Mouse (Mus musculus) lung, embryonic 16.5 days (tissue): ENCODE results near the gene Gjc1. TPM values are rescaled to one million over a fixed set of nuclear protein-coding genes. Genes with fewer than 3 reads are reported as not detected.

ENCODE experiments used
- ATAC-seq: fragments of 200-750 bp; cut with Nextera tagmentation; 2 replicates; pipeline ENCODE4 v1.8.0; 2017; ENCODE audit warnings: low read depth, mild to moderate bottlenecking, moderate library complexity
- H3K27ac ChIP-seq: fragments of 300-500 bp; sonication (generic); 2 replicates; pipeline ENCODE4 v1.5.1; 2014; ENCODE audit warnings: mild to moderate bottlenecking, control low read depth, low read length
- H3K27me3 ChIP-seq: fragments of 300-500 bp; sonication (generic); 2 replicates; pipeline ENCODE4 v1.6.1; 2014; ENCODE audit warnings: low read depth, low read length, mixed read lengths; ENCODE audit not compliant: control insufficient read depth, insufficient read depth
- H3K36me3 ChIP-seq: fragments of 300-500 bp; sonication (generic); 2 replicates; pipeline ENCODE4 v1.6.1; 2014; ENCODE audit warnings: low read length; ENCODE audit not compliant: control insufficient read depth, insufficient read depth
- H3K4me1 ChIP-seq: fragments of 300-500 bp; sonication (generic); replicated peaks from 2 replicates; pipeline ENCODE4 v1.6.1; 2014; ENCODE audit warnings: low read length, mixed read lengths; ENCODE audit not compliant: control insufficient read depth, insufficient read depth
- H3K4me2 ChIP-seq: fragments of 300-500 bp; sonication (generic); 2 replicates; pipeline ENCODE4 v1.6.1; 2014; ENCODE audit warnings: low read depth, low read length, control low read depth
- H3K4me3 ChIP-seq: fragments of 300-500 bp; sonication (generic); 2 replicates; pipeline ENCODE4 v1.5.1; 2014; ENCODE audit warnings: mild to moderate bottlenecking, low read length, control low read depth
- H3K9ac ChIP-seq: fragments of 300-500 bp; sonication (generic); 2 replicates; pipeline ENCODE4 v1.6.1; 2014; ENCODE audit warnings: low read length, control low read depth
- H3K9me3 ChIP-seq: fragments of 300-500 bp; sonication (generic); 2 replicates; pipeline ENCODE4 v1.6.1; 2016; ENCODE audit warnings: low read length; ENCODE audit not compliant: control insufficient read depth
- WGBS: fragments of 180-500 bp; shearing (Covaris S2); extraction: QIAGEN DNeasy Blood & Tissue Kit; methylation state at CpG from one replicate; pipeline ENCODE4 v1.1.7; 2014; 5-methylcytosine and 5-hydroxymethylcytosine counted together
- polyA plus RNA-seq: library from polyadenylated mRNA; unstranded; fragments of >200 nt; fragmentation: Nextera tagmentation; extraction: Ambion mirVana; gene quantifications from 2 replicates; pipeline ENCODE4 v1.2.1, GENCODE M21; 2015

Gjc1 gene
- polyA plus RNA-seq, 1 experiment from 2014 or later = 65.7 TPM

GRCm38 (mm10) chr11:102821231-102821630 lies 1.7 kb upstream of the Gjc1 start:
- H3K27ac ChIP-seq = no peak overlapping the region
- no peak overlapping the region for H3K9ac ChIP-seq
- H3K36me3 ChIP-seq = no peaks in the 10 kb centered on the region
- peaks cover 18% of the 10 kb centered on the region for H3K4me1 ChIP-seq
- no peaks in the 10 kb centered on the region for H3K9me3 ChIP-seq
- WGBS = 37% methylated on average over 6 of the region's 6 CpGs
- H3K4me2 ChIP-seq = no peak overlapping the region
- H3K4me3 ChIP-seq = no peak overlapping the region
- no peak for ATAC-seq
- no peaks in the 10 kb centered on the region; the same call in 1 of the 2 replicates for H3K27me3 ChIP-seq

- H3K4me2 ChIP-seq = no peak overlapping the region
- H3K4me1 ChIP-seq = peaks cover 21% of the 10 kb centered on the region
- no peak overlapping the region for H3K27ac ChIP-seq
- H3K9ac ChIP-seq = no peak overlapping the region
- no peak overlapping the region for H3K4me3 ChIP-seq
- H3K27me3 ChIP-seq = no peaks in the 10 kb centered on the region; the same call in 1 of the 2 replicates
- WGBS = 19% methylated on average over 3 of the region's 3 CpGs
- H3K9me3 ChIP-seq = no peaks in the 10 kb centered on the region
- no peaks in the 10 kb centered on the region for H3K36me3 ChIP-seq
- ATAC-seq = no peak
Measured at GRCm38 (mm10) chr11:102820432-102820831, 932 bp upstream of the Gjc1 start.

GRCm38 (mm10) chr11:102819783-102820385 lies 384 bp upstream of the Gjc1 start:
- peaks cover 22% of the 10 kb centered on the region for H3K4me1 ChIP-seq
- no peak for ATAC-seq
- H3K4me2 ChIP-seq = peak overlapping the region; percentile 95
- no peaks in the 10 kb centered on the region; the same call in 1 of the 2 replicates for H3K27me3 ChIP-seq
- 8% methylated on average over 14 of the region's 14 CpGs for WGBS
- H3K9me3 ChIP-seq = no peaks in the 10 kb centered on the region
- peak overlapping the region; percentile 98 for H3K27ac ChIP-seq
- H3K9ac ChIP-seq = peak overlapping the region; percentile 98
- H3K4me3 ChIP-seq = peak overlapping the region; percentile 87
- H3K36me3 ChIP-seq = no peaks in the 10 kb centered on the region

- peak; percentile 64 for ATAC-seq
- Histone ChIP-seq H3K4me2 (peak overlapping the region; percentile 95), H3K9ac (peak overlapping the region; percentile 98), H3K4me1 (peaks cover 26% of the 10 kb centered on the region), H3K27ac (peak overlapping the region; percentile 98), H3K36me3 (no peaks in the 10 kb centered on the region), H3K27me3 (no peaks in the 10 kb centered on the region; the same call in 1 of the 2 replicates), H3K4me3 (peak overlapping the region; percentile 87), H3K9me3 (no peaks in the 10 kb centered on the region)
- under 1% methylated on average over 56 of the region's 92 CpGs for WGBS
Measured at GRCm38 (mm10) chr11:102818121-102819020, 1.1 kb downstream of the Gjc1 start.

- no peak overlapping the region for H3K4me2 ChIP-seq
- H3K9me3 ChIP-seq = no peaks in the 10 kb centered on the region
- H3K27ac ChIP-seq = no peak overlapping the region
- no peak overlapping the region for H3K9ac ChIP-seq
- peaks cover 4% of the 10 kb centered on the region; the same call in 1 of the 2 replicates for H3K36me3 ChIP-seq
- H3K27me3 ChIP-seq = no peaks in the 10 kb centered on the region
- no peak for ATAC-seq
- peaks cover 31% of the 10 kb centered on the region for H3K4me1 ChIP-seq
- no peak overlapping the region for H3K4me3 ChIP-seq
Measured at GRCm38 (mm10) chr11:102814881-102815280, 4.6 kb downstream of the Gjc1 start.

GRCm38 (mm10) chr11:102810721-102811485 lies 8.6 kb downstream of the Gjc1 start:
- H3K9me3 ChIP-seq = no peaks in the 10 kb centered on the region
- H3K9ac ChIP-seq = no peak overlapping the region
- no peak overlapping the region for H3K27ac ChIP-seq
- H3K27me3 ChIP-seq = no peaks in the 10 kb centered on the region
- no peak overlapping the region for H3K4me2 ChIP-seq
- 54% methylated on average over 4 of the region's 4 CpGs for WGBS
- H3K4me3 ChIP-seq = no peak overlapping the region
- ATAC-seq = no peak
- peaks cover 4% of the 10 kb centered on the region; the same call in 1 of the 2 replicates for H3K36me3 ChIP-seq
- peaks cover 19% of the 10 kb centered on the region for H3K4me1 ChIP-seq

- H3K9ac ChIP-seq = no peak overlapping the region
- H3K4me1 ChIP-seq = peaks cover 14% of the 10 kb centered on the region
- H3K27ac ChIP-seq = no peak overlapping the region
- H3K36me3 ChIP-seq = peaks cover 11% of the 10 kb centered on the region; the same call in 1 of the 2 replicates
- H3K9me3 ChIP-seq = no peaks in the 10 kb centered on the region
- no peak overlapping the region for H3K4me3 ChIP-seq
- WGBS = 59% methylated on average over 5 of the region's 5 CpGs
- no peak overlapping the region for H3K4me2 ChIP-seq
- no peak for ATAC-seq
- no peaks in the 10 kb centered on the region for H3K27me3 ChIP-seq
Measured at GRCm38 (mm10) chr11:102808246-102808645, 11.3 kb downstream of the Gjc1 start.

GRCm38 (mm10) chr11:102803453-102803852 lies 16.0 kb downstream of the Gjc1 start:
- Histone ChIP-seq H3K4me2 (no peak overlapping the region), H3K9ac (no peak overlapping the region), H3K27me3 (no peaks in the 10 kb centered on the region), H3K36me3 (peaks cover 31% of the 10 kb centered on the region), H3K4me3 (no peak overlapping the region), H3K27ac (no peak overlapping the region), H3K9me3 (no peaks in the 10 kb centered on the region), H3K4me1 (peaks cover 2% of the 10 kb centered on the region)
- WGBS = 75% methylated on average over 5 of the region's 5 CpGs
- ATAC-seq = peak; percentile 41; the same call in 1 of the 2 replicates

- Histone ChIP-seq H3K9me3 (no peaks in the 10 kb centered on the region), H3K4me2 (no peak overlapping the region), H3K9ac (no peak overlapping the region), H3K27ac (no peak overlapping the region), H3K4me3 (no peak overlapping the region), H3K27me3 (no peaks in the 10 kb centered on the region), H3K4me1 (no peaks in the 10 kb centered on the region), H3K36me3 (peaks cover 13% of the 10 kb centered on the region)
- WGBS = 52% methylated on average over 8 of the region's 8 CpGs
- ATAC-seq = no peak
Measured at GRCm38 (mm10) chr11:102794157-102794556, 25.3 kb downstream of the Gjc1 start.
